Mouse (Mus musculus) left cerebral cortex, postnatal 25 days (tissue): Measurements from ENCODE around the gene Tnr. TPM values are rescaled to one million over a fixed set of nuclear protein-coding genes. Genes with fewer than 3 reads are reported as not detected.
A peak's percentile ranks its signal among the peaks of the same experiment; 100 is the strongest.

Experiments
- DNase-seq, 2 experiments: peaks; one replicate each; pipeline ENCODE4 v3.0.0; 2022; ENCODE audit warnings: low spot score in 2 of 2, mixed read lengths in 1 of 2
- intact Hi-C: fragments of 180-260 bp; cut with DNase I; formaldehyde crosslinking; loops from one replicate; pipeline ENCODE4 v1.15.1; 2025
- total RNA-seq, 2 experiments: library from RNA; stranded (reverse); gene quantifications; 2 replicates each; pipeline ENCODE4 v1.2.3; 2021

Tnr gene
- total RNA-seq, 2 experiments from 2014 or later = 131 to 137 TPM

DNA sequence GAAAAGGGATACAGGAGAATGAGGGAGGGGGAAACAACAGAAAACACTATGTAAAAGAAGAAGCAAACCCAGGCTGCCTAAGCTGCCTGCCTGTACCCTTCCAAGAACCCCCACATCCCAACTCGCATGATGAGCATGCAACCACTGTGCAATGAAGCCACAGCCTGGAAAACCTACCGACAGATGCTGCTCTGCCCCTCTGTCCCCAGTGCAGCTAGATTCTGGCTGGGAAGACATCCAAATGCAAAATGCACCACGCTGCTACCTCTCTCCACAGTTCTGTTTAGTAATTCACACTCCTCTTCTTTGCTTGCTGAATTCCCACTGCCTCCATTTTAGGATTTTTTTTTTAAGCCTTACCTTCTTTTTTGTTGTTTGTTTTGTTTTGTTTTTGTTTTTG, 295.9 kb downstream of the Tnr start:
- DNase-seq = peak; percentile 50 to 83
- intact Hi-C loops = no loop called here

DNA sequence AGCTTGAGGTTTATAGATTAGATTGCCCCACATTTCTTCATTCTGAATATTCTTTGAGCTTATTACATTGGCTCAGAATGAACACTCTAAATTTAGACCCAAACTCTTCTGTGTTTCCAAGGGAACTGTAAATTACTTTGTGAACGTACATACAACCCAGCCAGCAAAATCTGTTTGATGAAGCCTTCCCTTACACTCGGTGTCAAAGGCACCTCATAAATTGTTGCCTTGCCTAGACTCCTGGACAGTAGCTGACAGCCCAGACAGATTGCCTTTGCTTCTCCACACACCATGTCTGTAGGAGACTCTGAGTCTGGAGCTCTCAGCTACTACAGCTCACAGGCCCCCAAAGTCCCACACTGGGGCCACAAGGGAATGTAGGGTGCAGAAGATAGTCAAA, 298.8 kb downstream of the Tnr start:
- DNase-seq = peak; percentile 26 to 62
- intact Hi-C loops = loop anchor here (5.0 kb wide), 1 partner anchor 50 kb away; no protein-coding TSS in a partner anchor

DNA sequence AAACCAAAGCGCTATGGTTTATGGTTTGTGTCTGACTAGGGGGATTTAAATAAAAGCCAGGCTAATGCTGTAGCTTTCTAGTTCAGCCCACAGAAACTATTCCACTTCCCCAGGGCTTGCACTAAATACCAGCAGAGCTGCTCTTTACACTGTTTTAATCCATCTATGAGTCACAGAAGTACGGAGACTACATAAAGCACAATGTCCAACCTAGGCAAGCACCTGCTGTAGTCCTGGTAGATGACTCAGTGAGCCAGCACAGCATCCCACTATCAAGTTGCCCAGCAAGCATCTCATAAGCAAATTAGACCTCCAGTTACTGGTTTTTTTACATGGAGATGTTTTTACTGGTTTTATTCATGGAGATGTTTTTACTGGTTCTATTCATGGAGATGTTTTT, 305.0 kb downstream of the Tnr start:
- DNase-seq = peak in 1 of 2 experiments; percentile 73
- intact Hi-C loops = no loop called here

DNA sequence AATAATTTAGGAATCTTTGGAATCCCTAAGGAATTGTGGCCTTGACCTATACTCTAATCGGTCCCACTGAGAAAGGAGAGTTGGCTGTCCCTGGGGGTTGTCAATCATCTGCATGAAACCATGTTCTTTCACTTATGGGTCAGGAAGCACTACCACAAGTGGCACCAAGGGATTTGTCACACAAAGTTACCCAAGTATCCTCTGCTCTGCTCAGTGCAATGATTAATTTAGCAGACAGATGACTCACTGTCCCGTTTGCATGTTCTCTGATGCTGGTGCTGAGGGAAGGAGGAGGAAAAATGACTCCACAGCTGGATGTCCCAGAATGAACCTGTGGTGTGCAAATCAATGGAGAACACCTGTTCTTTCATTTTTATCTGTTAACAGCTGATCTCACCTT, 309.6 kb downstream of the Tnr start:
- peak in 1 of 2 experiments; percentile 37 for DNase-seq
- intact Hi-C loops = no loop called here

DNA sequence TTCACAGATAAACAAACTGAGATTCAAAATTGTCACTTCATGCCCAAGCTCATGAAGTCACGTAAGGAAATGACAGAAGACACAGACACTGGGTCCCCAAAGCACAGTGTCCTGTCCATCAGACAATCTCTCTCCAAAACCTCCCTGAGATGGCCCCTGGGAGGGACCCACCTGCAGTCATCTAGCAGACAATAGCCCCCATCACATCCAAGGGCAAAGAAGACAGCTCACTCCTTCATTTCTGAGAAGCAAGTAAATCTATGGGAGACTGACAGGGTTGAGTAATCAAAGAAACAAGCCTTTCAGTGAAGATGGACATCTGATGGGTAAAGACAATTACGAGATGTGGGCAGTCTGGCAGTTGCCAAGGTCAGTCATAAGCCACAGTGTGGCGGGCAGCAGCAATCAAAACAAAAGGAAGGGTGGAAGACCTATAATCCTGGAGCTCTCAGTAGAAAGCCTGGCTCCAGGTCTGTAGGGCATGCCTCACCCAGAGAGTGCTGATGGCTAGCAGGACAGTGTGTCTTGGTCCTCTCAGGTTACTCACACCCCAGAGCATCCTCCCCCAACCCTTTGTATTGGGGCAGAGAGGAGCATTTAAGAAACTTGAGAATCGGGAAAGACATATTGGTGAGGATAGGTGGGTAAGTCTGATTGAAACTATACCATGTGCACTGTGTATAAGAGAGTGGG, 310.2 kb downstream of the Tnr start:
- no peak for DNase-seq
- intact Hi-C loops = no loop called here

DNA sequence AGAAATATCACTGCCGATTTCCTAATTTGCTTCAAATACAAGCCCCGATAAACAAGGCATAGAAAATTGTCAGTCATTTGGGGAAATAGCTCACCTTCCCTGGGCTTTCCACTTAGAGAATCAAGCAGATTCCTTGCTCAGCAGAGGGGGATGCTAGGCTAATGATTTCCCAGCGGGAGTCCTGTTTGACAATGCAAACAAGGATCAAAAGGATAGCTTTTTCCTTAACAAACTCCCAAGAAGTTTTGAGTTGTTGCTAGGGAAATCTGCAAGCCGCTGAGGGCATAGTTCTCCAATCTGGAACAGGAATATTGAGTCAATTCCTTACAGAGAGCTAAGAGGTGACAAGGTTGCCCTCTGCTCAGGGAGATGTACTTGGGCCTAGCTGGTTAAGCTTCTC, 311.6 kb downstream of the Tnr start:
- intact Hi-C loops = no loop called here
- DNase-seq = no peak

DNA sequence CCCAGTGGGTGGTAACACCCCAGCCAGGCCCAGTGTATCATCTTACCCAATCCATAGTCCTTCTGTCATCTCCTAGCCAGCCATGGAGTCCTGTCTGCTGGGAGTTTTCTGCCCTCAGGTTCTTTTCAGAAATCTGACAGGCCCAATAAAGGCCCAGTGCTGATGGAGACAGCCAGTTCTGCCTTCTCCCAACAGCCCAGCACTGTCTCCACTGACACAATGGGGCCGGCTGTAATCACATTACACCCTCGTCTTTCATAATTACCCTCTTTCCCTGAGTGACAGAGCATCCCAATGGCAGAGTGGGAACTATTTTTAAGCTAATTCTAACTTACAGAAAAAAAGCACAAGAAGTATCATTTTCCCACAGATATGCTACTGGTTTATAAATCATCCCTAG, 316.8 kb downstream of the Tnr start:
- intact Hi-C loops = no loop called here

DNA sequence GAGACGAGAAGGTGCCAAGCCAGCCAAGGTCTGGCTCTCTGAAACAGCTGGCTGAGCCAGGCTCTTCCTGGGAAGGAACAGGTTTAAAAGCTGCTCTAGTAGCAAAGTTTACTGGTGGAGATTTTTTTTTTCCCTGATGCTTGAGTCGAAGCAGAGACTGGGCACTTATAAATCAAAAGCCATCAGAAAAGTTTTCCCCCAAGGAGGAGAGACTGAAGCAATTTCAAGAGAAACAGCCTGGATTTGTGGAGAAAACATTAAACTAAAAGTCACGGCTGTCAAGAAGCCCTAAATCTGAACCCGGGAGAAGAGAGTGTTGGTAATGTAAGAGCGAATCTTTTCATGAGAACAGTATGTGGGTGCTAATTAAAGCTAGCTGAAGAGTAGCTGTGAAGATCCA, 319.3 kb downstream of the Tnr start:
- intact Hi-C loops = no loop called here
- DNase-seq = no peak

More for the DNA sequence above, 316.8 kb downstream of the Tnr start:
- no peak for DNase-seq

DNA sequence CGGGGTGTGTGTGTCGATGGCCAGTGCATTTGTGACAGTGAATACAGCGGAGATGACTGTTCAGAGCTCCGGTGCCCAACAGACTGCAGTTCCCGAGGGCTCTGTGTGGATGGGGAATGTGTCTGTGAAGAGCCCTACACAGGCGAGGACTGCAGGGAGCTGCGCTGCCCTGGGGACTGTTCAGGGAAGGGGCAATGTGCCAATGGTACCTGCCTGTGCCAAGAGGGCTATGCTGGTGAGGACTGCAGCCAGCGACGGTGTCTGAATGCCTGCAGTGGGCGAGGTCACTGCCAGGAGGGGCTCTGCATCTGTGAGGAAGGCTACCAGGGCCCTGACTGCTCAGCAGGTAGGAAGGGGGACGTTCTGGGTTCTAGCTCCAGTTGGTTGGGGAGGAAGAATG, 328.5 kb downstream of the Tnr start:
- no peak for DNase-seq
- intact Hi-C loops = no loop called here

DNA sequence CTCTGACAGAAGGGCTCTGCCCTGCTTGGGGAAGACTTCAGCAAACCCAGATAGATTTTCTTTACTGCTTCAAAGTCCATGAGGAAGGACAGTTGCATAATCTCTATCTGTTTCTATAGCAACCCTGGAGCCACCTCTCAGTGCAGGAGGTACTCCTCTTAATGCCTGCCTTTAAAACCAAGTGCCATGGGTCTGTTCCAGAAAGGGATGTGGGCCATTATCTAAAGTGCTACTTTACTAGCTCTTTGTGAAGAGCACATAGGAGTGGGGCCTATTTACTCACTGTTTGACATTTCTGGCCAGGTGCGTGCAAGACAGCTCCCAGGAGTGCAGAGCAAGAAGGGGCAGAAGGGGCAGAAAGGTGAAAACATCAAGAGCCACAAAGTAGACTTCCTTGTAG, 330.7 kb downstream of the Tnr start:
- DNase-seq = peak in 1 of 2 experiments; percentile 52
- intact Hi-C loops = no loop called here

DNA sequence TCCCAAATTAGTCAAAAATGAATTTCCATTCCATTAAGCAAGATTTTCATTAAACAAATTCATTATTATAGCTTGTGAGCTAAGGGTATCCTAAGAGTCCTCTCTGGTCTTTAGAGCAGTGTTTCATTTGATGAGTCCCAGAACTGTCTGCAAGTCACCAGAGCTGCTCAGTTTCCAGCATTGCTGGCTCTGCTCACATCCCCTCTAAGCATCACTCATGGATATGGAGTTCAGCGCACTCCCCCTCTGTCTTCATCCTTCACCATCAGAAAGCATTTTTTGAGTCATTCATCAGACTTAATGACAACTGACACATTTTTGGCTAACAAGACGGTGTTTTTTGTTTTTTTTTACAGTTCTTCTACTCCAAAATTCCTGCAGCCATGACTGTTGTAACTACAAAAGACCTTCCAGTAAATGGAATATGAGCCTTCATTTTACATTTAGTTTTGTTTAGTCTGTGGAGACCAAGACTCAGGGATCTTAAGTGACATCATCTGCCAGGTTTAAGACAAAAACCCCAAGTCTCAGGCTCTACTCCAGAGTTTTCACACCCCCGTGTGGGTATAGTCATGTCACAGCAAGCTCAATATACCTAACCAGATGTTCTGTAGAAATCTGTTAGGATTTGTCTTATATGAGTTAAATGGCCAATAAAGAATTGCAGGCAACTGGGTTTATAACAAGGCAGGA, 338.4 kb downstream of the Tnr start:
- peak in 1 of 2 experiments; percentile 7 for DNase-seq
- intact Hi-C loops = no loop called here

DNA sequence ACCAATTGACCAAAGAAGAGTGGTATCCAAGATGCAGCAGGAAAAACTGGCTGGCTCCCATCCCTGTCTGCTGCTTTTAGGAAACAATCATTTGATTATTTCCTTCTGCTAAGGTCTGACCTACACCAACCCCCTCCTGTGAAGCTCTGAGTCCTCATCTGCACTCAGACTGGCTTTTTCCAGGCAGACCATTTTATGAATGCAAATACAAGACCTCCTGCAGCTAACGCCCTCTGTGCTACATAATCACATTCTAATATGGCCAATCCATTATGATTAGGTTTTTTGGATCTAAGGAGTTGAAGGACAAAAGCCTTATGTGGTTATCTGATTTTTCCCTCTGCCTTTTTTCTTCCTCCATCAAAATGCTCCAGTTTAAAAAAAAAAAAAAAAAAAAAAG, 342.1 kb downstream of the Tnr start:
- peak in 1 of 2 experiments; percentile 27 for DNase-seq
- intact Hi-C loops = no loop called here

DNA sequence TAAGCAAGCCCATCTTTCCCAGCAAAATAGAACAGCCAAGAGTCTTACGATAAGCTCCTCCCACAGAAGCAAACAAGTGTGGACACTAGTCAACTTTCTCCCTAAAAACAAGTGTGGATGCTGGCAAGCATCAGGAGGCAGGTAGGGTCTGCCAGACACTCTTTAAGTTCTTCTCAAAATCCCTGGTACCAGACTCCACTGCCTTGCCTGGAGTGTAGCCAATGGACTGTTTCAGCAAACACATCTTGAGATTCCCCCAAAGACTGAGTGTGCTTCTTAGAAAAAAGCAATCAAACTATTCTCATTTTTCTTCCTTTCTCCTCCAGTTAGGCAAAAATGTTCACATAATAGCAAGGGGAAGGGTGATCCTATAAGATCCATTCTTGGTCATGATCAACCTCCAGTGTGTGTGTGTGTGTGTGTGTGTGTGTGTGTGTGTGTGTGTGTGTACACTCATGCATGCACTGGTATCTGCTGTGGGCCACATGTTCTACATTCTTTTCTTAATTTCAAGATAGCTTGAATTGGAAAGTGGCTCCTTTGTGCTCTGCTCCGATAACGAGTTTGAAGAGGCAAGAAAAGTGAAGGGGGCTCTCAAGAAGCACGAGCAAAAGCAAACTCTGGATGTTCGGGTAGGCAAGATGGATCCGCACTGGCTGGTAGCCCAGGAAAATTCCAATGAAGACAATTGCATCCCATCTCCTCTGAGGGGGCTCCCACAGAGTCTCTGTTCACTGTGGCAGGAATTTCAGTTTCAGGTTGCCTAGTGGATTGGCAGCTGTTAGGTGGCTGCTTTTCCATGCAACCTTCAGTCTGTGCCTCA, 346.3 kb downstream of the Tnr start:
- intact Hi-C loops = no loop called here

DNA sequence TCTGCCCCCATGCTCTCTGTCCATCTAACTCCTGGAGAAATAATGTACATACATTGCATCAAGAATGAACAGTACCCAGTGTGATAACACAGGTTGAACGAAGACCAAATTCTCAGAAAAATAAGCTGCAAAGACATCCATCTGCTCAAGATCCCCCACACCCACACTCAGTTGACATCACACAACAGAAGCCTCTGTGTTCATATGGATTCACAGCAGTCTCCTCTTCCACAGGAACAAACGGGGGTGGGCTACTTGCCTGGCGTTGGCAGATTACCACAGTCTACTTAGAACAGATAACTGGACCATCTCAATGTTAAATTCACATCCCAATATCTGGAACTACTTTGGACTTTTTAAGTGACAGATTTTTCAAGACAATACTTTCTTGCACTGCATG, 349.3 kb downstream of the Tnr start:
- peak; percentile 63 to 91 for DNase-seq

More for the DNA sequence above, 346.3 kb downstream of the Tnr start:
- no peak for DNase-seq

DNA sequence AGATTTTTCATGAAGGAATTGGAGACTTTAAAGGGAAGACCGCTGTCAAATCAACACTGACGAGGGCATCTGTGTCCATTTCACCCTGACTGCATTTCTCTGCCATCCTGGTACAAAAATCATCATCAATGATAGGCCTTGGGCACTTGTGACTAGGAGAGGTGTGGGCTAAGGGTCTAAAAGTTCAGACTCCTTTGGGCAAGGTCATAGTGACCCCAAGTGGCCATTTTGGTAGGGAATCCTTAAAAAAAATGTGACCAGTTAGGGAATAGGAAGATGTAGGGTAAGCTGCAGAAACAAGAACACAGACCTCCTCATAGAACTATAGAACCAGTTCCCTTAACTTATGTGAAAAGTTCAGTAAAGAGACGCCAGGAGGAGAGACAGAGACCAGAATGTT, 355.1 kb downstream of the Tnr start:
- DNase-seq = peak in 1 of 2 experiments; percentile 11
- intact Hi-C loops = no loop called here

More for the DNA sequence above, 349.3 kb downstream of the Tnr start:
- intact Hi-C loops = no loop called here

DNA sequence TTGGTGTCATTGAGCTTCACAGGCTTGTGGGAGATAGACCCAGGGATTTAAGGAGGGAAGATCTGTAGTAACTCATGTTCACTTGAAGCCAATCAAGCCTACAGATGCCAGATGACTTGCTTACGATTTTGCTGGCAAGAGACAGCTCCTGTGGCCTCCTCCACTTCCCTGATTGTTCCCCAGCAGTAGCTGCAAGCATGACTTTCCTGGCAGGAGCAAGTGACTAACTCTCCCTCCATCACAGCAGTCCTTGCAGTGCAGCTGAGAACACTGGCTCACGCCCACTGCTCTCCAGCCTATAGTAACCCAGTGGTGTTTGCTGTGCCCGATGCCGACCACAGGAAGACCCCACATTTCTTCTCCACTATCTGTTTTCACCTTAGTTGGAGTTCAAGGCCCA, 356.3 kb downstream of the Tnr start:
- intact Hi-C loops = no loop called here

DNA sequence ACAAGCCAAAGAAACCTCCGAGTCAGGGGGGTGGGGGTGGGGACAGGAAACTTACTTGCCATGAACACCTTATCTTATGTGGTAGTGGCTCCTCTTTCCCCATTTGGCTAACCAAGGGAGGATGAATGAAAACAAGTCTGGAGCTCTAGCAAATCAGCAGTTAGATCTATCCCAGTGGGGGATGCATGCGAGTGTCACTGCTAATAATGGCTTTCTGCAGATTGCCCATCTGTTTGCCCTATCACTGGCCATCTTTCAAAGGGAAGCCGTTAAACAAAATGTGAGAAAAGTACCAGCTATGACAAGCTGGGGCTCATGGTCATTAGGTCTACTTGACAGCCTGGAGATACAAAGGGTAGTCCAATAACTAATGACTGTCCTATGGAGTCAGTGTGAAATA, 361.9 kb downstream of the Tnr start:
- no peak for DNase-seq
- intact Hi-C loops = loop anchor here (5.0 kb wide), 1 partner anchor 488 kb away; no protein-coding TSS in a partner anchor

More for the DNA sequence above, 356.3 kb downstream of the Tnr start:
- DNase-seq = peak in 1 of 2 experiments; percentile 68

DNA sequence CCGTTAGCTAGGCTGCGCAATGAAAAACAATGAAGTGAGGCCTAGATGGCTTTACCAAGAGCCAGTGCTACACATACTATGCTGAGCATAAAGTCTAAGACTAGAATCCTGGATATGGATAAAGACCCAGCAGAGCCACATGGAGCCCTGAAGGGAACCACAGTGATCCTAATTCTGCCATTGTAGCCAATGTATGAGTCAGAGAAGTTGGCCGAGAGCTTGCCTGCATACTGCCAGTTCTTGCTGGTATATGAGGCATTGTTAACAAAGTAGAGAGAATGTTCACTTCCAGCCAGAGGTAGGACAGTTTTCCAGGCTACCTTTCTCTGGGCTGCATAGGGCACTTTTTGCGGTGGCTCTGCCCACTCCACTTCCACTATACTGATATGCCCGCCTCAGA, 365.0 kb downstream of the Tnr start:
- peak in 1 of 2 experiments; percentile 58 for DNase-seq
- intact Hi-C loops = loop anchor here (5.0 kb wide), 1 partner anchor 491 kb away; no protein-coding TSS in a partner anchor

DNA sequence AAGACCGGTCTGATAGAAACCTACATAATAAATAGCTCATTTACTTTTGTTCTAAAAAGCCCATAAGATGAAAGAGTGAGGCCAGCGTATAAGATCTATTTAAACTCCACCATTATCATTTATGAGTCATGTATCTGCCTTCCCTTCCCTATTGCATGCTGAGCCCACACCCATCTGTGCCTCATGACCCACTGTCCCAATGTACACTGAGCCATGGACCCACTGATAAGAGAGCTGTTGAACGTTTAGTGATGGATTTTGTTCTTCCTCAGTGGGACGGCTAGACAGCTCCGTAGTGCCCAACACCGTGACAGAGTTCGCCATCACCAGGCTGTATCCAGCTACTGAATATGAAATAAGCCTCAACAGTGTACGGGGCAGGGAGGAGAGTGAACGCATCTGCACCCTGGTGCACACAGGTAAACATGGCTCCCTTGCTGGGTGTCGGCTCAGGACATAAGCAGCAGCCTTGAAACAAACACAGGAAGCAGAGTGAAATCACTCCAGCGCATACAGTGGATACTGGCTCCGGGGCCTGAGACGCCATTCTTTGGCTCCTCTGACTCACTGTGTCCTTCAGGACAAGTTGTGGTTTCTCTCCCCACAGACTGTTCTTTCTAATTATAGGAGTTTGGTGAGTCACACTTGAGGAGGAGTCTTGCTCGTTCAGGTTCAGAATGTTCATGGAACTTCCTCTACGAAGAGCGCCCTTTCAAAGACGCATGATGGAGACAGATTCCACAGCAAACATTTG, 365.6 kb downstream of the Tnr start:
- intact Hi-C loops = loop anchor here (5.0 kb wide), 1 partner anchor 492 kb away; no protein-coding TSS in a partner anchor
- DNase-seq = peak; percentile 37 to 80
